Mouse (Mus musculus): ENCODE measurements around the gene Kptn.

DNA sequence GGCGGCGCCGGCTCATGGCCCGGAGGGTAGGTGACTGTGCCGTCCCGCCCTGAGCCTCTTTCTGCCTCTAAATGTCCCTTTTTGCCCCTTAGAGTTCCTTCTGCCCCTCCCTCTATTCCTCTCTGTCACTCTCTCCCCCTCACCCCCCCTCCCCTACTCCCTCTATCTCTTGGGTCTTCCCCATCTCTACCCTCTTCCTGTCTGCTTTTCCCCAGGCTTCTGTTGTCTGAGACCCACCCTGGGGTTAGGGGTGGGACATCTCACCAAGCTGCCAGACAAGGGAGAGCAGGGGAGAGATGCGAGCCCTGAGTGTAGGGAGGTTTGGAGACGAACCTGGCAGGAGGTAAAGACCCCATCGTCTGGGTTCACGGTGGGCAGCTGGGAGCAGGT is 55.8 kb downstream of the Kptn start:
- TF ChIP-seq CTCF (IDR thresholded peaks at IDR 0.05; ENCODE audit: low read depth, low read length) (no peak), GATA2 (IDR thresholded peaks at IDR 0.05; ENCODE audit: borderline replicate concordance, low read depth, low read length) (no peak), TAL1 (conservative IDR thresholded peaks at IDR 0.05; ENCODE audit: low read depth, low read length) (no peak), GATA1 (IDR thresholded peaks at IDR 0.05; ENCODE audit: borderline replicate concordance, low read length) (no peak), POLR2AphosphoS5 (IDR thresholded peaks at IDR 0.05; ENCODE audit: insufficient replicate concordance, low read depth, low read length) (no peak)
